Mouse (Mus musculus): Measurements from ENCODE around the gene Rbfox1.

The Rbfox1 gene

DNA sequence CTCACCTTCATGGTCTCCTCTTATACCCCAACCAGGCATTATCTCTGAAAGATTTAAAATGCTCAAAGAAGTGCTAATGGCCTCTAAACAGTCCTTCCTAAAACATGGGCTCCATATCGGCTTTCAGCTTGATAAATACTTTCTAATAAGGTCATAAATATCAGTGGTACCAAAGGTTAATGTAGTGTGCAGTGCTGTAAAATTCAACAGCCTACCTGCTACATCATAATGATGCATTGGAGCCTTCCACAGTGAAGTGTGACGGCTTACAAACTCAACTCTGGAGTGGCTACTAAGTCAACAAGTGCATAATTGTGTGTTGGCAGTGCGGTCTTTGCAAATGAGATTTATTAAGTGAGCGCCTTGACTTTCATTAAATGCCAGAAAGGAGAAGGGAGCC is 1366.5 kb downstream of the Rbfox1 start:
- ATAC-seq (ENCODE audit: insufficient number of reproducible peaks, low FRiP score, low TSS enrichment) = no peak

DNA sequence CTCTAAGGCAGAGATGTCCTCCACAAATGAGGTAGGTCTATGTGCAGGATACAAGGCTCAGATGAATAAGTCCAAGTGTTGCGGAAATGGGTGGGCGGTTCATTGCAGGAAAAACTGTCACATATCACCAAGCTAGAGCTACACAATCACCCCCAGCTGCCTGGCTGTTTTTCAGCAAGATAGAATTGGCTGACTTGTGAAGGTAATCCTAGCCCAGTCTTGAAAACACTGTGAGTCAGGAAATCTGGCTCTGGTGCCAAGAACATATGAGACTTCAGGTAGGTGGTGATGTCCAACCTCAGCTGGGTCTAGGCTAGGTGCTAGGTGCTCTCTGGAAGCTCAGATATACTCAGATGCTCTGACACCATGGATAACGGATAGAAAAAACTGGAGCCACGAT is 1372.2 kb downstream of the Rbfox1 start:
- no peak; the same call in 1 of the 2 replicates for ATAC-seq (ENCODE audit: insufficient number of reproducible peaks, low FRiP score, low TSS enrichment)

DNA sequence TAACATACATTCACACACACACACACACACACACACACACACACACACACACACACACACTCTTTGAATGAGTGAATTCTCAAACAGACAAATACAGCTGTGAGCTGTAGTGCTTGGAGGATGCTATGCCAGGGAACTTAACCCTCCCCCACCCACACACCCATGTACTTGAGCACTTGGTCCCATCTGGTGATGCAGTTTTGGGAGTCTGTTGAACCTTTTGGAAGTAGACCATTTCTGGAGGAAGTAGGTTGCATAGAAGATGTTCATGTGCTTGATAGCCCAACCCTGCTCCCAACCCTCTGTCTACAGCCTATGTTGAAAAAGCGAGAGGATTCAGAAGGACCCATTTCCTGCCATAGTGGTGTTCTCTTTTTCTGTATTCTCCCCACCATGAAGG is 1378.1 kb downstream of the Rbfox1 start:
- ATAC-seq (ENCODE audit: insufficient number of reproducible peaks, low FRiP score, low TSS enrichment) = no peak

DNA sequence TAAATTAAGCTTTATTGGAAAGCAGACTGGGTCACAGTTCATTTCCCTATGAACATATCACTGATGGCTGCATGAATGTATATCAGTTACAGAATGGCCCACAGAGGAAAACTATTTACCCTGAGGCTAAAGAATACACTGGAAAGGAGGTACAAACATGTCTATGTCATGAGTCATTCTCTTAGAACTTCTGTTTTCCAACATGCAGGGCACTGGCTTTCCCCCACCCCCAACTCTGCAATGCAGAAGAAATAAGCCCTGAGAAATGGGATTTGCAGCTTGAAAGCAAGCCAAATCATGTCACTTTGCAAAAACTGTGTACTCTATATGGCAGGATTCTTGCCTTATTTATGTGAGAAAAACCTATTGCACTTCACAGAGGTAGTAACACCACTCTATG is 1380.6 kb downstream of the Rbfox1 start:
- ATAC-seq (ENCODE audit: insufficient number of reproducible peaks, low FRiP score, low TSS enrichment) = no peak

DNA sequence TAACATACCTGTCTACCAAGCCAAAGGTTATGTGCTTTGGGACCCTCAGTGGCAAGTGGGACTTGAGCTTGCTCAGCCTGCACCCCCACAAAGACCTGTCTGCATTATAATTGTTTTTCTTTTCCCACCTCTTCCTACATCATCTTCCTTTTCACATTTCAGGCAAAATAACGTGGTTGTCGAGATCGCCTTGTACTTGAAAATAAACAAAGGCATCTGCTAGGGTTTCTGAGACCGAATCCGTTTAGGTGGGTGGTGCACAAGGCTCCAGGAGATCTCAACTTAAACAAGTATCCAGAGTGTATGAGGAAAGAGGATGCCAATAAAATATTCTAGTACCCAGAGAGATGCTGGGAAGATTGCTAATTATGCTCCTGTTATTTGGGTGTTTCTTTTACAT is 1390.3 kb downstream of the Rbfox1 start:
- ATAC-seq (ENCODE audit: insufficient number of reproducible peaks, low FRiP score, low TSS enrichment) = no peak

DNA sequence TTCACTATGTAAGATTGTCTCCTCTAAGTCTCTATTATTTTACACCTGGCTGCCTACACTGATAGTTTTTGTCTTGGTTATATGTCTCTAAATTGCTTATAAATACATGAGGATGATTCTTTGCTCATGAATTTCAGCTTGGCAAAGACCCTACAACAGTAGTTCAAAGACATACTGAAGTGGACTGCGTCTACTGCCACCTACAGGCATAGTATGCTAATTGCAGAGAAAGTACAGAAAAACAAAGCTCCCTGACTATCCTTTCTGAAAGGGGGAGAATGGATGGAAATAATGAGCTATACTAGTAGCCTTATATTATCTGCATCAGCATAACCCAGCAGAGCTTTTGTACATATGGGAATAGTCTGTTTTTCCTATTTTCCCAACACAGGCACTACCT is 1390.7 kb downstream of the Rbfox1 start:
- ATAC-seq (ENCODE audit: insufficient number of reproducible peaks, low FRiP score, low TSS enrichment) = no peak

DNA sequence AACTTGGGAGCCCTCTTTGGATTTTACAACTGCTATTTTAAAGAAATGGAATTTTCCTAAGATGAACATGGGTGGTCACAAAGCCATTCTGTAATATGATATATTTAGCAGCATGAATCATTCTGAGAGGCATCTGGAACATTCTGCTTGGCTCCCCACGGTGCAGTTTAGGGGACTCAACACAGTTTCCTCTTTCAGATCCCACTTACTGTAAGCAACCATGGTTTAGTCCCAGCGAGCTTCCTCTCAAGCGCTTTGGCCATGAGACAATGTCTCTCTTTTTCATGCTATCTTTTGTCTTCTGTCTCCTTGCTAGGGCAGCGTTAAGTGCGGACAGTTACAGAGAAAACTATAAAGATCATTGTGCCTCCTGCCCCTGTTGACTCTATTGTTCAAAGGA is 1394.4 kb downstream of the Rbfox1 start:
- ATAC-seq (ENCODE audit: insufficient number of reproducible peaks, low FRiP score, low TSS enrichment) = no peak

DNA sequence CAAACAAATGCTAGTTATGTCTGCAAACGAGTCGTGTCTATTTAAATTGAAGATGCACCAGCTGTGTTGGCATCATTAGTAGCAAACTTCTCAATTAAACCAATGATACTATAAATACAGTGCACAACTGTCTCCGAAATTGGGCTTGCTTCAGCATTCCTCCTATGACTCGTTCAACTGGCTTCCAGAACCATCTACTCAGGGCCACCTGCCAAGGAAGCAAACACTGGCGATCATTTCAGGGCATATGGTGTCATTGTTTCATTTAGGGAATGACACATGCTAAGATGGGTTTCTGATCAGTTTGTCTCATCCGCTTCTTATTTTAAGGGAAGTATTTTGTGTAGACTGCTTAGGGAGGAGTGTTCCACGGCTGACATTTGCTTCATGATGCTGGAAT is 1397.1 kb downstream of the Rbfox1 start:
- no peak for ATAC-seq (ENCODE audit: insufficient number of reproducible peaks, low FRiP score, low TSS enrichment)

DNA sequence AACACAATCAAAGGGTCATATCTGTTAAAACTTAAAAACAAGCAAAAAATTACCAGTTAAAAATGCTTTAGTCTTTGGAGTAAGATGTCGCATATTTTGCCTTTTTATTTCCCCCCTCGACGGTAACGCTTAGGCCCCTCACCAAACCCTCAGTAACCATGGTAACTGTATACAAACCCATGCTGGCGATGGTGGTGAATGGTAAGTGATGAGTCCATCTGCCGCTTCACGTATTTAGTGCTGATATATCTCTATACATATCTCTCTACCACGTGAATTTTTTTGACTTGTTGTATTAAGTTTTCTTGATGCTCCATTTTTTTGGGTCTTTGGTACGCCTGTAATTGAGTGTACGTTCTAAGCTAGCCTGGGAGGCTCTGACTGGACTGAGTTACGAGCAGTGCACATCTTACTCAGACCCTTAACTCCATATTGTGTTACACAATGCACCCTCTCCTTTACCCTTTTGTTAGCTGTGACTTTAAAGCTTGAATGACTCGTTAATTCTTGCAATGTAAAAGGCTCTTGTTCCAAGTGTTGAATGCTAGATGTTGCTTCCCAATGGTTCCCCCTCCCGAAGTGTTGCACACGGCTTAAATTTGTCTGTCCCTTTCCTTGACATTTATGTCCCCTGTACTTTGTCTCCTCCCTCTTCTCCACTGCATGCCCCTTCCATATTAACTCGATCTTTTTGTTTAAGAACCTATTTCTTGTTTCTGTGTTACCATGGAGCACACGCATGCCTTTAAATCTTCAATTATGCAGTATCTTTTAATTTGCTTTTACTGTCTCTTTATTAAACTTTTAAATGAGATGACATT is 1408.0 kb downstream of the Rbfox1 start:
- no peak for ATAC-seq (ENCODE audit: insufficient number of reproducible peaks, low FRiP score, low TSS enrichment)

DNA sequence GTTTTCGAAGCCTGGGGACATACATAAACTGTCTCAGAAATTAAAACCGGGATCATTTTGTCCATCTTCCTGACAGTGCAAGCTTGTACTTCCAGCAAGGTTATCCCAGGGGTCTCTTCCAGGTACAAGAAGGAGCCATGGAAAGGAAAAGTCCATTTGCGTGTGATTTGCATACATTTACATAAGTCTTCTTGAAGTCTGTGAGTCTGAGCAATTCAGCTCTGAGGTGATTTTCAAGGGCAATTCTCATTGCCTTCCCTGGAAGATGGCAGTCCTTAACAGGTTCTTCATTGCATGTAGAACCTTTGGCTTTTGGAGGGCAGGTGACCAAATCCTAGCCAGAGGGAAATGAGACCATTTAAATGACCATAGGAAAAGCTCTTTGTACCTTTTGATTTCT is 1417.3 kb downstream of the Rbfox1 start:
- no peak for ATAC-seq (ENCODE audit: insufficient number of reproducible peaks, low FRiP score, low TSS enrichment)

DNA sequence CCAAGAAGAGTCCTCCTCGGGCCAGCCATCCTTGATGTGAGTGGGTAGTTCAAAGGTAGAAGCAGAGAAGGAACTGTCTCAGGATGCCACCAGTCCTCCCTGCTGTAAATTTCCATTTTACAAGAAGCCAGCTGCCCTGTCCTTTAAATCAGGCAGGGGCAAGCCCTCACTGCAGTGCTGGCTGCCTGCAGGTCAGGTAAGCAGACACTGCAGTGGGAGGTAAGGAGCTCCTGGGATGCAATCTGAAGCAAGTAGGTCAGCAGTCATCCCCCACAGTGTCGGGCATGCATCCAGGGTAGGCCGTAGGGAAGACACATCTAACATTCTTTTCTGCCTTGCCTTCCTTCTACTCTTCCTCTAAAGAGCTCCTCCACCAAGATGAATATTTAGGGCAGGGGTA is 1444.0 kb downstream of the Rbfox1 start:
- 0 out of 2 replicates have a peak, but pooled peaks have one; percentile 49 for ATAC-seq (ENCODE audit: insufficient number of reproducible peaks, low FRiP score, low TSS enrichment)

DNA sequence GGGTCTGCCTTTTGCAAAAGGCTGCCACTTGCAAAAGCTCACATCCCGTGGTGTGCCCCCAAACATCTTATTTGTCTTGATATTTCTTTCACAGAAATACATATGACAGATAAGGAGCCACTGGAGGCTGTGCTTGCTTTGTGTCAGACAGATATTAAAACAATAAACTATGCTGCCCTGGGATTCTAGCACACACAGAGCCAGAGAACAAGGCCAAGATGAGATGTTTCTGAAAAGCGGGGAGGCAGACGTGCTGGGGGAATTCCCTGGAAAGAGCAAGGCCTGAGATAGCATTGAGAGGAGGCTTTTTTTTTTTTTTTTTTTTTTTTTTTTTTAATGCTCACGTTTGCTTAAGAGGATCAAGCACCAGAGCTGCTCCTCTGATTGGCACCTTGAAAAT is 1456.0 kb downstream of the Rbfox1 start:
- ATAC-seq (ENCODE audit: insufficient number of reproducible peaks, low FRiP score, low TSS enrichment) = no peak

DNA sequence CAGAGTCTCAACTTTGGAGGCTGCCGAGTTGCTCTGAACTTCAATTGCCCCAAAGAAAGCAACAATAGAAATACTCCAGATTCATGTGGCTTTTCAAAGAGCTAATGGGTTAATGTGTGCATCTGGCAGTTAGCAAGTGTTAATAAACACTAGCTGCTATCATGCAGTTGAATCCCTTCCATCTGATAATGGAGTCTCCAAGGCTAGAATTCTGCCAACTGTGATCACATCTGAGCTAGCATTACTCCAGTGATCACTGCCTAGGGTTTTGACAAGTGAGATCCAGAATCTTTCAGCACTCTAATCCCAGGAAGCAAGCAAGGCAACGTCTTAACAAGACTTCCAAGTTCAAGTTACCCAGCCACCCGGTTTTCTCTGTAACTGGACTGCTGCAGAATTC is 1460.1 kb downstream of the Rbfox1 start:
- ATAC-seq (ENCODE audit: insufficient number of reproducible peaks, low FRiP score, low TSS enrichment) = no peak

DNA sequence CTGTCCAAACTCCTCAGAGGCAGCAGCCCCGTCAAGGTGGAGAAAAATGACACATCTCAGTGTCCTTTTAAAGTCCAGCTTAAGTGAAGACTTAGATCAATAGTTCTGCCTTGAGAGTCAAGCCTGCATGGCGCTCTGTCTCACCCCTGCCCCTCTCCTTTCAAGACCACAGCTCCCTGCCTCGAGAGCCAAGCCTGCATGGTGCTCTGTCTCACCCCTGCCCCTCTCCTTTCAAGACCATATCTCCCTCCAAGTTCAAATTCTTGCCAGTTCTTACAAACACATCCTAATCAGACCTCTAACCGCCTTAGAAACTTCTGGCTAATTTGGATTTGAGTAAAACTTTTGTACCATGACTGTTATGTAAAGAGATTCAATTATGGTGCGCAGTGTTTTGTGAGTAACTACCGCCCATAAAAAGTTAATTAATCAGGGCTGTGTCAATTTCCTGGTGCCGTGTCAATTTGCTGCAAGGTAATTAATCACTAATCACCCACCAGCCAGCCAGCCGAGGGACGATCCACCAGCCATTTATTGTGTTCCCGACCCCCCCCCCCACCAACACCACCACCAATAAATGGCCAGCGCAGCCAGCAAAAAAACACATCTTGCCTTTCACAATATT is 1461.0 kb downstream of the Rbfox1 start:
- no peak for ATAC-seq (ENCODE audit: insufficient number of reproducible peaks, low FRiP score, low TSS enrichment)

DNA sequence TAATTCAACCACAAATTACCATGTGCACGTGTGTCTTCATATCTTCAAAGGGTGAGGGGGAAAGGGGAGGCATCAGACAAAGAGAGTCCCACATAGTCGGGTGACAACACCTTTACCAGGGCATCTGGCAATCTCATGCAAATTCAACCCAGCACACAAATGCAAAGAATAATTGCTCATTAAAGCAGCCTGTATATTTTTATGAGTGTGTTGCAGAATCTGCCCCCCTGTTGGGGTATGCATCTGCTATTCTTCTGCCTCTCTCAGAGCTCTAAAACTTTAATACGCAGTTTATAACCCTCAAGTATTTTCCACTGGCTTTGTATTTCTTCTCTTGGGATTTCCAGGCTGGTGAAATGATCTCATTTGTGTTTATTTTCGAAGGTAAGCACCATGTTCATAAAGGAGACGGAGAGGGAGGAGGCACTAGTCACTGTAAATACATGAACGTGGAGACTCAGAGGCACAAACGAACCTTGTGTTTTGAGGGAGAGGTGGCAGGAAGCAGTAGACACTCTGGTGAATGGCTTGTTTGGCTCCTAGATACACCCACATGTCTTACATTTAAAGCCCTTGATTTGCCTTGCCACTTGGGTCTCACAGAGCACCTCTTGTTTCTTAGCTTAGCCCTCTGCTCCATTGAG is 1462.5 kb downstream of the Rbfox1 start:
- ATAC-seq (ENCODE audit: insufficient number of reproducible peaks, low FRiP score, low TSS enrichment) = no peak

DNA sequence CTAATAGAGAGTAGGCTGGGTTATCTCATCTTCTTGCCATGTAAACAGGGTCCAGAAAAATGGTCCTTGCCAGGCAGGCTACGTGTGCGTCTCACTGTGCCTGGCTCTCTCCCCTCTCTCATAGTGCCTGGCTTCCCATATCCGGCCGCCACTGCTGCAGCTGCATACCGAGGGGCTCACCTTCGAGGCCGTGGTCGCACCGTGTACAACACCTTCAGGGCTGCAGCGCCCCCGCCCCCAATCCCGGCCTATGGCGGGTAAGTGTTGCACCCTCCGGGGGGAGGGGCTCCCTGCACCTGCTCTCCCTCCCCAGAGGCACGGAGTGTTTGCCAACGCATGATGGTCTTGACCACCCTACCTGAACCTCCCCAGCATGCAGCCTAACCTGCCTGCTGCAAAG is 1467.7 kb downstream of the Rbfox1 start:
- ATAC-seq (ENCODE audit: insufficient number of reproducible peaks, low FRiP score, low TSS enrichment) = no peak

DNA sequence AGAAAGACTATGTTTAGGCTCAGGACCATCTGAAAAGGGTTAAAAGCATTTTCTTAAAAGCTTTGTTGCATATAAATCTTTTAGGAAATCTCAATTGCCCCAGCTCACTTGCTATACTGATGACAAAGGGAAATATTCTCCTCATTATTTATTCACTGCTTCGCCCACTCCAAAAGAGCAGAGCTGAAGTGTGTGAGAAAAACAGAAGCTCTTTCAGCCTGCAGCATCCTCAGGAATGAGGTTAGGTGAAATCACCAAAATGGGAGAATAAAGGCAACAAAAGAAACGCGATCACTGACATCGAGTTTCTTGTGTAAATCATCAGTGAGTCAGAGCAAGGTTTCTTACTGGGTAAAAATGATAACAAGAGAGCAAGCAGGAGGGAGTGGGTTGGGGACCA is 1469.0 kb downstream of the Rbfox1 start:
- ATAC-seq (ENCODE audit: insufficient number of reproducible peaks, low FRiP score, low TSS enrichment) = no peak

DNA sequence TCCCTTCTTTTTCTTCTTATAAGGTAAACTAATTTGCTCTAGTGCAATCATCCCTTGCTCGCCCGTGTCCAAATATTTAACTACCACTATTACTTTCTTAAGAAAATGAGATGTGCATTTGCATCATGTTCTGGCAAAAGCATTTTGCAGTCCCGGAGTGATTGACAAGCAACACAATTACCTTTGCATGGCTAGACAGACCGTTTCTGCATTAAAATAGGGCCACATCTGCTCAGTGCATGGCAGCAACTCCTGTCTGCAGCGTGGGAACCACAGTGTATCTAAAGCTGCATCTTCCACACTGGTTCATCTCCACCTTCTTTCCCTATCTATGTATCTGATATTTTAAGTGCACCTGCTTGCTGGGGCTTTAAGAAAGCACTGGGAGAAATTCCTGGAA is 1473.9 kb downstream of the Rbfox1 start:
- no peak for ATAC-seq (ENCODE audit: insufficient number of reproducible peaks, low FRiP score, low TSS enrichment)

DNA sequence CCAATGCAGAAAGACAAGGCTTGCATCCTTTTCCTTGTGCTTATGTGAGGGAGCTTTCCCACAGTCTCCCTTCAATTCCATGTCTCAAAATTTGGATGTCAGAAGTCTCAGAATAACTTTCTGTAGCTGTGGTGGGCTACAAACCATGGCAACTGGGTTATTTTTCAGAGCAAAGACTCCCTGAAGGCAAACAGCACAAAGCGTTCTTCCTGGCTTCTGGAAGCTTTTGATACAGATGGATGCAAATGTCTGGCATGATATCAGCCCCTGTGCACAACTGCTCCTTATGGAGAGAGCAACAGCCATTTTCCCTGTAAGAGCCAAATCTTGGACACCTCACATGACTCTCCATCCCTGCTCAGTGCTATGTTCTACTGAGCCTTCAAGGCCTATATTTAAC is 1475.6 kb downstream of the Rbfox1 start:
- no peak for ATAC-seq (ENCODE audit: insufficient number of reproducible peaks, low FRiP score, low TSS enrichment)

DNA sequence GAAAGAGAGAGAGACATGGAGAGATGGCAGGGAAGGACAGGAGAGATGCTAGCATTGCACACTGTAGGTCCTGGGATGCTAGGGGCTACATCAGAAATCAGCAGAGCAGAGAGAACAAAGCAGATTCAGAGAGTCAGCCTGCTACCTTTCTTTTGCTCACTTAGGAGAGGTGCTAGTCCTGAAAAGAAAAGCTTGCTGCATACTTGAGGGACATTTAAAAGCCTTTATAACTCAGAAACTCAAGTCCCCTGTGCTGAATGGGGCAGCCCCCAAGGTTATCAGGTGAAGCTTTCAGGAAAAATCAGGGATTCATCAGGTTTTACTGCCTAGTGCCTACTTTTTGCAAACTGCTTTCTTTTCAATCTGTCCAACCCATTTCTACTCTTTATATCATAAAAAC is 1480.7 kb downstream of the Rbfox1 start:
- no peak for ATAC-seq (ENCODE audit: insufficient number of reproducible peaks, low FRiP score, low TSS enrichment)

DNA sequence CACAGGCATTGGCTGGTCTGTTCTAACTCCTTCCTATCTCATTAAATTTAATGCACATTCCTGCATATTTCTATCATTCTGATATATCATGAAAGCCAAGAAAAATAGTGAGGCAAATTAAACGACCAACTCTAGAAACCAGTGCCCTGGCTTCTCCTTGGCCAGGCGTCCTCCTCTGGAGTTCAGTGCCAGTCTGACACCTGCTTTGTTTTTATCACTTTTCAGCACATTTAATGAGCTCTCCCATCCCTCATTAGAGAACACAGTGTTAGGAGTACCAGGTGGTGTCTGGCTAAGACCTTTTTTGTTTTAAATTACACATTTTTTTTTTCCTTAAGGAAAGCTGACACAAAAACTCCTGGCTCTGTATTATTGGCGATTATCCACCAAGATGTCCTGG is 1489.0 kb downstream of the Rbfox1 start:
- no peak for ATAC-seq (ENCODE audit: insufficient number of reproducible peaks, low FRiP score, low TSS enrichment)

DNA sequence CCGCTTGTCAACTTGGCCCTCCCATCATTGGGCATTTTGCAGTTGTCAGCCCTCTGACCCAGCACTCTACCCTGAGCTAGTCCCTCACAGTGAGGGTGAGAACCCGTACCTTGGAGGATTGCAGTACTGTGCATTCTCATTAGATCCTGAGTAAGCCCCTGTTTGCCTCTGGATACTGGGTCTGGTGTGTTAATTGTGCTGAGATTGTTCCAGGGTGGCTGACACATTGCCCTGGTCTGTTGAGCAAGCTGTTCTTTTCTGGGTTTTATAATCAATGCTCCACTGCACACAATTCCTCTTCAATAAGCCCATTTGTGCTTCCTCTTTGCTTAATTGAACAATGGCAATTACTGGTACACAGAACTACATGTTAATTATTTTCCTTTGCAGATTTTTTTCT is 1489.5 kb downstream of the Rbfox1 start:
- no peak for ATAC-seq (ENCODE audit: insufficient number of reproducible peaks, low FRiP score, low TSS enrichment)

Measured in cerebellum, adult (tissue).